Mouse (Mus musculus) cerebellum, adult 2 months (tissue): ENCODE measurements around the gene Scyl2.

Experiments used
- CTCF ChIP-seq: fragments of 200-500 bp; IDR thresholded peaks from 2 replicates; pipeline ENCODE4 v1.5.1; 2011; ENCODE audit warnings: low read depth, mild to moderate bottlenecking, control low read depth, low read length, moderate library complexity, borderline replicate concordance; ENCODE audit not compliant: insufficient read depth
- POLR2A ChIP-seq: fragments of 200-500 bp; IDR thresholded peaks from 2 replicates; pipeline ENCODE4 v1.6.1; 2011; ENCODE audit warnings: low read length, control low read depth, borderline replicate concordance; ENCODE audit not compliant: insufficient read depth

- TF ChIP-seq CTCF (no peak), POLR2A (no peak)
These were observed 54.3 kb downstream of the Scyl2 start for GRCm38 (mm10) chr10:89631831-89632230.
